Mouse (Mus musculus): ENCODE data around the gene Cmtm3. TPM values are rescaled to one million over a fixed set of nuclear protein-coding genes. Genes with fewer than 3 reads are reported as not detected.

The Cmtm3 gene
- total and polyA plus RNA-seq, 3 experiments = 0.36 to 1.3 TPM; not detected in 1

GRCm38 (mm10) chr8:104353186-104353585 is 14.0 kb downstream of the Cmtm3 start:
- Histone ChIP-seq H3K9me3 (replicated peaks) (no peaks in the 10 kb centered on the region), H3K4me3 (ENCODE audit: low read depth, low read length) (no peak overlapping the region), H3K27me3 (ENCODE audit: insufficient read depth, low read length) (peaks cover 1% of the 10 kb centered on the region; the same call in 1 of the 2 replicates), H3K4me1 (ENCODE audit: insufficient read depth, low read depth, low read length) (no peaks in the 10 kb centered on the region), H3K36me3 (replicated peaks) (no peaks in the 10 kb centered on the region)
- DNase-seq (ENCODE audit: low spot score) (no peak), ATAC-seq (ENCODE audit: extremely low read depth, insufficient number of reproducible peaks, low FRiP score, poor library complexity, severe bottlenecking) (no peak)
- TF ChIP-seq CTCF (IDR thresholded peaks at IDR 0.05; ENCODE audit: low read depth, low read length) (no peak), GATA2 (IDR thresholded peaks at IDR 0.05; ENCODE audit: borderline replicate concordance, low read depth, low read length) (no peak)

DNA sequence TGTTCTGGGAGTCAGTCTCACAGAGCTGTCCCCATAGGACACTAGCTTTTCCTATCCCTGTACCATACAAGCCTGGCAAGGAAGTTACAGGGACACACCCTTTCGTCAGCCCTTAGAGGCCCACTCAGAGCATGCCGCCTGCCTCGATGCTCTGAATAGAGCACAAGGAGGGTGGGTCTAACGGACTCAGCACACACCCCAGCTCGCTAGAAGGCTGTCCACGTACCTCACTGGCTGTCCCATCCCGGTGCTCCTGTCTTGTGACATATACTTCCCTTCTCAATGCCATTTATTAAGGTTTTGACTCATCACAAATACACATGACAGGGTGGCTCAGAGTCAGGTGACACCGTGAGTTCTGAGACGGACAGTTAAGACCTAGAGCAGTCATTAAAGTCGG is 15.3 kb downstream of the Cmtm3 start:
- no peaks in the 10 kb centered on the region for H3K36me3 ChIP-seq (replicated peaks)
- no peaks in the 10 kb centered on the region for H3K9me3 ChIP-seq (replicated peaks)
- TF ChIP-seq GATA2 (IDR thresholded peaks at IDR 0.05; ENCODE audit: borderline replicate concordance, low read depth, low read length) = no peak
- no peak for TF ChIP-seq POLR2AphosphoS5 (IDR thresholded peaks at IDR 0.05; ENCODE audit: insufficient replicate concordance, low read depth, low read length)
- no peak for TF ChIP-seq GATA1 (IDR thresholded peaks at IDR 0.05; ENCODE audit: borderline replicate concordance, low read length)
- no peak for TF ChIP-seq CTCF (IDR thresholded peaks at IDR 0.05; ENCODE audit: low read depth, low read length)
- TF ChIP-seq TAL1 (conservative IDR thresholded peaks at IDR 0.05; ENCODE audit: low read depth, low read length) = no peak
- ATAC-seq (ENCODE audit: extremely low read depth, insufficient number of reproducible peaks, low FRiP score, poor library complexity, severe bottlenecking) = no peak
- no peak overlapping the region for H3K4me3 ChIP-seq (ENCODE audit: low read depth, low read length)
- H3K4me1 ChIP-seq (ENCODE audit: insufficient read depth, low read depth, low read length) = no peaks in the 10 kb centered on the region
- no peak for DNase-seq (ENCODE audit: low spot score)
- H3K27me3 ChIP-seq (ENCODE audit: insufficient read depth, low read length) = no peaks in the 10 kb centered on the region; the same call in 1 of the 2 replicates

DNA sequence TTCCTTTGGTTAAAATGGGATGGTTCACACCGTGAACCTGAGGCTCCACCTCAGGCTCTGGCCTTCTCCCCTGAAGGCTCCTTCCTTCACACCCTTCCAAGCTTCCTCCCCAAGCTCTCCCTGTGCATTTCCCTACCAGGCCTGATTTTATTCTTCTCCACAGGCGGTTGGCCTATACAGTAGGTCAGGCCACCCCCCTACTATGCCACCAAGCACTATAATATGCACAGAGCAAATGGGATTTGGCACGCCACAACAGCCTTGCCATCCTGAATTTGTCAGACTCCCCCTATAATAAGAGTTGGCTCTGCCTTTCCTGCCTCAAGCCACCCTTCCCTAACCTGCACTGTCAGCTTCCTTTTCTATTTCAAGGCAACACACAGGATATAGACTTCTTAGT is 19.4 kb downstream of the Cmtm3 start:
- no peaks in the 10 kb centered on the region for H3K4me1 ChIP-seq (ENCODE audit: insufficient read depth, low read depth, low read length)
- H3K27me3 ChIP-seq (ENCODE audit: insufficient read depth, low read length) = no peaks in the 10 kb centered on the region
- no peaks in the 10 kb centered on the region for H3K36me3 ChIP-seq (replicated peaks)
- no peak for DNase-seq (ENCODE audit: low spot score)
- H3K4me3 ChIP-seq (ENCODE audit: low read depth, low read length) = no peak overlapping the region
- no peak for ATAC-seq (ENCODE audit: extremely low read depth, insufficient number of reproducible peaks, low FRiP score, poor library complexity, severe bottlenecking)
- H3K9me3 ChIP-seq (replicated peaks) = no peaks in the 10 kb centered on the region
- TF ChIP-seq TAL1 (conservative IDR thresholded peaks at IDR 0.05; ENCODE audit: low read depth, low read length) (no peak), POLR2AphosphoS5 (IDR thresholded peaks at IDR 0.05; ENCODE audit: insufficient replicate concordance, low read depth, low read length) (no peak), CTCF (IDR thresholded peaks at IDR 0.05; ENCODE audit: low read depth, low read length) (no peak), GATA1 (IDR thresholded peaks at IDR 0.05; ENCODE audit: borderline replicate concordance, low read length) (no peak), GATA2 (IDR thresholded peaks at IDR 0.05; ENCODE audit: borderline replicate concordance, low read depth, low read length) (no peak)

DNA sequence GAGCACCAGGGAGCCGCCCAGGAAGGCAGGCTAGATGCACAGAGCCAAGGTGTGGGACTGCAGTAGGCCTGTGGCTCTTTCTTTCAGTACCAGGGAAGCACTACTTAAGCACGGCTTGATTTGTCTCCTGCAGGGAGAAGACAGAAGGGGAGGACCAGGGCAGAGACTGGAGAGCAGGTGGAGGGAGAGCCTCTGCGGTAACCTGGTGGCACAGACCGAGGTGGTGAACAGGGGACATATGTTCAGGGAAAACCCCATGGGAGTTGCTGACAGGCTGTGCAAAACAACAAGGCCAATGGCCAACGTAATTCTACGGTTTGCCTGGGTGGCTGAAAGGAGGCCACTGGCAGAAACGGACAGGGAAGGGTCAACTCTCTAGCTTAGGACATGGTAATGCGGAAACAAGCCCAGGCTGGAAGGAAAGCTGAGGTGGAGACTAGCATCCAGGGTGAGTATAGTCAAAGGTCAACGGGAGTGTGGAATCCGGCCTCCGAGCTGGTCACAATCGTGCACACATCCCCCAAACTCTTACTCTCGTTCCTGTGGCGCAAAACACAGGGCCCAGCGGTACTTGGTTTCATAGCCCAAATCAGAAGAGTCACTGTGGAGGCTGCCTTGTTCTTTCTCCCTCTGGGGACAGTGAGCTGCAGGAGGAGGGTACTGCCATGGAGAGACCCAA is 20.7 kb downstream of the Cmtm3 start:
- no peaks in the 10 kb centered on the region for H3K9me3 ChIP-seq (replicated peaks)
- TF ChIP-seq CTCF (IDR thresholded peaks at IDR 0.05; ENCODE audit: low read depth, low read length) = no peak
- TF ChIP-seq POLR2AphosphoS5 (IDR thresholded peaks at IDR 0.05; ENCODE audit: insufficient replicate concordance, low read depth, low read length) = no peak
- TF ChIP-seq GATA1 (IDR thresholded peaks at IDR 0.05; ENCODE audit: borderline replicate concordance, low read length) = no peak
- no peak for TF ChIP-seq GATA2 (IDR thresholded peaks at IDR 0.05; ENCODE audit: borderline replicate concordance, low read depth, low read length)
- no peak for TF ChIP-seq TAL1 (conservative IDR thresholded peaks at IDR 0.05; ENCODE audit: low read depth, low read length)
- no peaks in the 10 kb centered on the region for H3K4me1 ChIP-seq (ENCODE audit: insufficient read depth, low read depth, low read length)
- ATAC-seq (ENCODE audit: extremely low read depth, insufficient number of reproducible peaks, low FRiP score, poor library complexity, severe bottlenecking) (no peak), DNase-seq (ENCODE audit: low spot score) (no peak)
- H3K4me3 ChIP-seq (ENCODE audit: low read depth, low read length) = no peak overlapping the region
- no peaks in the 10 kb centered on the region for H3K36me3 ChIP-seq (replicated peaks)
- no peaks in the 10 kb centered on the region for H3K27me3 ChIP-seq (ENCODE audit: insufficient read depth, low read length)

GRCm38 (mm10) chr8:104365695-104366094 is 26.5 kb downstream of the Cmtm3 start:
- Histone ChIP-seq H3K4me3 (ENCODE audit: low read depth, low read length) (no peak overlapping the region), H3K4me1 (ENCODE audit: insufficient read depth, low read depth, low read length) (no peaks in the 10 kb centered on the region), H3K27me3 (ENCODE audit: insufficient read depth, low read length) (no peaks in the 10 kb centered on the region), H3K36me3 (replicated peaks) (no peaks in the 10 kb centered on the region), H3K9me3 (replicated peaks) (no peaks in the 10 kb centered on the region)
- ATAC-seq (ENCODE audit: extremely low read depth, insufficient number of reproducible peaks, low FRiP score, poor library complexity, severe bottlenecking) = no peak
- TF ChIP-seq TAL1 (conservative IDR thresholded peaks at IDR 0.05; ENCODE audit: low read depth, low read length) (no peak), POLR2AphosphoS5 (IDR thresholded peaks at IDR 0.05; ENCODE audit: insufficient replicate concordance, low read depth, low read length) (no peak), CTCF (IDR thresholded peaks at IDR 0.05; ENCODE audit: low read depth, low read length) (no peak), GATA1 (IDR thresholded peaks at IDR 0.05; ENCODE audit: borderline replicate concordance, low read length) (no peak), GATA2 (IDR thresholded peaks at IDR 0.05; ENCODE audit: borderline replicate concordance, low read depth, low read length) (no peak)
- no peak for DNase-seq (ENCODE audit: low spot score)

GRCm38 (mm10) chr8:104367398-104367797 is 28.2 kb downstream of the Cmtm3 start:
- no peak for DNase-seq (ENCODE audit: low spot score)
- TF ChIP-seq GATA1 (IDR thresholded peaks at IDR 0.05; ENCODE audit: borderline replicate concordance, low read length) = no peak
- no peak for TF ChIP-seq POLR2AphosphoS5 (IDR thresholded peaks at IDR 0.05; ENCODE audit: insufficient replicate concordance, low read depth, low read length)
- no peak for TF ChIP-seq CTCF (IDR thresholded peaks at IDR 0.05; ENCODE audit: low read depth, low read length)
- no peak for TF ChIP-seq GATA2 (IDR thresholded peaks at IDR 0.05; ENCODE audit: borderline replicate concordance, low read depth, low read length)
- no peak for TF ChIP-seq TAL1 (conservative IDR thresholded peaks at IDR 0.05; ENCODE audit: low read depth, low read length)
- H3K4me3 ChIP-seq (ENCODE audit: low read depth, low read length) = no peak overlapping the region

More at GRCm38 (mm10) chr8:104367398-104367797, 28.2 kb downstream of the Cmtm3 start:
- ATAC-seq (ENCODE audit: extremely low read depth, insufficient number of reproducible peaks, low FRiP score, poor library complexity, severe bottlenecking) = no peak
- Histone ChIP-seq H3K4me1 (ENCODE audit: insufficient read depth, low read depth, low read length) (no peaks in the 10 kb centered on the region), H3K36me3 (replicated peaks) (no peaks in the 10 kb centered on the region), H3K27me3 (ENCODE audit: insufficient read depth, low read length) (no peaks in the 10 kb centered on the region), H3K9me3 (replicated peaks) (no peaks in the 10 kb centered on the region)
